Mouse (Mus musculus) neural tube, embryonic 11.5 days (tissue): ENCODE data around the gene Ltb. TPM values are rescaled to one million over a fixed set of nuclear protein-coding genes. Genes with fewer than 3 reads are reported as not detected.

Source experiments
- ATAC-seq: fragments of 200-750 bp; cut with Nextera tagmentation; 2 replicates; pipeline ENCODE4 v1.8.0; 2017; ENCODE audit warnings: moderate number of reproducible peaks, mild to moderate bottlenecking, moderate TSS enrichment, moderate library complexity; ENCODE audit not compliant: insufficient read depth, low FRiP score, low TSS enrichment
- DNase-seq: peaks from one replicate; pipeline ENCODE4 v3.0.0-alpha.2; 2015; ENCODE audit warnings: low spot score
- H3K27ac ChIP-seq: fragments of 300-500 bp; sonication (generic); 2 replicates; pipeline ENCODE4 v1.5.1; 2014; ENCODE audit warnings: low read depth, mild to moderate bottlenecking, low read length
- H3K27me3 ChIP-seq: fragments of 300-500 bp; sonication (generic); 2 replicates; pipeline ENCODE4 v1.6.1; 2014; ENCODE audit warnings: mild to moderate bottlenecking, low read length, mixed read lengths; ENCODE audit not compliant: control insufficient read depth, insufficient read depth
- H3K36me3 ChIP-seq: fragments of 300-500 bp; sonication (generic); 2 replicates; pipeline ENCODE4 v1.6.1; 2014; ENCODE audit warnings: mild to moderate bottlenecking, low read length, moderate library complexity, mixed read lengths; ENCODE audit not compliant: control insufficient read depth, insufficient read depth
- H3K4me1 ChIP-seq: fragments of 300-500 bp; sonication (generic); 2 replicates; pipeline ENCODE4 v1.6.1; 2014; ENCODE audit warnings: low read length, mixed read lengths; ENCODE audit not compliant: control insufficient read depth, insufficient read depth
- H3K4me2 ChIP-seq: fragments of 300-500 bp; sonication (generic); 2 replicates; pipeline ENCODE4 v1.6.1; 2014; ENCODE audit warnings: low read depth, mild to moderate bottlenecking, moderate library complexity
- H3K4me3 ChIP-seq: fragments of 300-500 bp; sonication (generic); 2 replicates; pipeline ENCODE4 v1.5.1; 2014; ENCODE audit warnings: low read depth, low read length
- H3K9ac ChIP-seq: fragments of 300-500 bp; sonication (generic); 2 replicates; pipeline ENCODE4 v1.6.1; 2014; ENCODE audit warnings: mild to moderate bottlenecking, low read length
- H3K9me3 ChIP-seq: fragments of 300-500 bp; sonication (generic); 2 replicates; pipeline ENCODE4 v1.6.1; 2016; ENCODE audit warnings: low read length; ENCODE audit not compliant: control insufficient read depth
- WGBS: fragments of 180-500 bp; shearing (Covaris S2); extraction: QIAGEN DNeasy Blood & Tissue Kit; methylation state at CpG from one replicate; pipeline ENCODE4 v1.1.7; 2014; 5-methylcytosine and 5-hydroxymethylcytosine counted together
- polyA plus RNA-seq: library from polyadenylated mRNA; unstranded; fragments of >200 nt; fragmentation: Nextera tagmentation; extraction: Ambion mirVana; gene quantifications from 2 replicates; pipeline ENCODE4 v1.2.1, GENCODE M21; 2014

Ltb gene
- polyA plus RNA-seq, 1 experiment from 2014 or later: 0.27 TPM

- Histone ChIP-seq H3K27ac (no peak overlapping the region), H3K4me2 (no peak overlapping the region), H3K36me3 (peaks cover 90% of the 10 kb centered on the region), H3K9me3 (no peaks in the 10 kb centered on the region), H3K4me3 (no peak overlapping the region), H3K4me1 (no peaks in the 10 kb centered on the region), H3K27me3 (no peaks in the 10 kb centered on the region), H3K9ac (no peak overlapping the region)
- no peak for DNase-seq
- 94% methylated on average over 12 of the region's 12 CpGs for WGBS
- ATAC-seq: no peak
Measured at GRCm38 (mm10) chr17:35155451-35155850, 38.8 kb upstream of the Ltb start.

GRCm38 (mm10) chr17:35156461-35157200 is 37.6 kb upstream of the Ltb start:
- H3K9me3 ChIP-seq: no peaks in the 10 kb centered on the region
- H3K27me3 ChIP-seq: no peaks in the 10 kb centered on the region
- no peaks in the 10 kb centered on the region for H3K4me1 ChIP-seq
- no peak overlapping the region for H3K9ac ChIP-seq
- no peak overlapping the region for H3K4me2 ChIP-seq
- DNase-seq: no peak
- WGBS: 92% methylated on average over 33 of the region's 33 CpGs
- no peak overlapping the region for H3K4me3 ChIP-seq
- H3K27ac ChIP-seq: no peak overlapping the region
- peaks cover 90% of the 10 kb centered on the region for H3K36me3 ChIP-seq
- no peak for ATAC-seq

- no peaks in the 10 kb centered on the region for H3K27me3 ChIP-seq
- H3K4me3 ChIP-seq: no peak overlapping the region
- no peak overlapping the region for H3K4me2 ChIP-seq
- no peaks in the 10 kb centered on the region; the same call in 1 of the 2 replicates for H3K4me1 ChIP-seq
- DNase-seq (no peak), ATAC-seq (no peak)
- peaks cover 90% of the 10 kb centered on the region for H3K36me3 ChIP-seq
- WGBS: 94% methylated on average over 8 of the region's 8 CpGs
- H3K9me3 ChIP-seq: no peaks in the 10 kb centered on the region
- H3K27ac ChIP-seq: no peak overlapping the region
- H3K9ac ChIP-seq: no peak overlapping the region
Measured at GRCm38 (mm10) chr17:35157254-35157653, 37.0 kb upstream of the Ltb start.

GRCm38 (mm10) chr17:35157661-35158175 is 36.5 kb upstream of the Ltb start:
- Histone ChIP-seq H3K27me3 (no peaks in the 10 kb centered on the region), H3K27ac (no peak overlapping the region), H3K36me3 (peaks cover 89% of the 10 kb centered on the region), H3K4me3 (no peak overlapping the region), H3K9ac (no peak overlapping the region), H3K4me1 (peaks cover 3% of the 10 kb centered on the region), H3K4me2 (no peak overlapping the region), H3K9me3 (no peaks in the 10 kb centered on the region)
- WGBS: 94% methylated on average over 8 of the region's 8 CpGs
- no peak for ATAC-seq
- DNase-seq: no peak

- DNase-seq (no peak), ATAC-seq (no peak)
- H3K9ac ChIP-seq: no peak overlapping the region
- H3K4me3 ChIP-seq: no peak overlapping the region
- peaks cover 8% of the 10 kb centered on the region for H3K4me1 ChIP-seq
- H3K9me3 ChIP-seq: no peaks in the 10 kb centered on the region
- H3K27ac ChIP-seq: no peak overlapping the region
- peaks cover 76% of the 10 kb centered on the region for H3K36me3 ChIP-seq
- no peaks in the 10 kb centered on the region for H3K27me3 ChIP-seq
- WGBS: 97% methylated on average over 16 of the region's 16 CpGs
- H3K4me2 ChIP-seq: no peak overlapping the region
Measured at GRCm38 (mm10) chr17:35158850-35159593, 35.2 kb upstream of the Ltb start.

GRCm38 (mm10) chr17:35159638-35160037 is 34.6 kb upstream of the Ltb start:
- H3K4me1 ChIP-seq: peaks cover 8% of the 10 kb centered on the region
- no peak for DNase-seq
- H3K4me2 ChIP-seq: no peak overlapping the region
- H3K27me3 ChIP-seq: no peaks in the 10 kb centered on the region
- H3K27ac ChIP-seq: no peak overlapping the region
- no peak overlapping the region for H3K4me3 ChIP-seq
- no peak overlapping the region for H3K9ac ChIP-seq
- no peaks in the 10 kb centered on the region for H3K9me3 ChIP-seq
- no peak for ATAC-seq
- 93% methylated on average over 7 of the region's 7 CpGs for WGBS
- H3K36me3 ChIP-seq: peaks cover 70% of the 10 kb centered on the region

GRCm38 (mm10) chr17:35161421-35161820 is 32.8 kb upstream of the Ltb start:
- peaks cover 16% of the 10 kb centered on the region for H3K4me1 ChIP-seq
- H3K4me3 ChIP-seq: no peak overlapping the region

GRCm38 (mm10) chr17:35162121-35162520 is 32.1 kb upstream of the Ltb start:
- no peak overlapping the region for H3K27ac ChIP-seq
- peaks cover 45% of the 10 kb centered on the region for H3K36me3 ChIP-seq
- H3K9ac ChIP-seq: peak overlapping the region; percentile 99; the same call in 1 of the 2 replicates
- 84% methylated on average over 14 of the region's 14 CpGs for WGBS
- H3K9me3 ChIP-seq: no peaks in the 10 kb centered on the region
- ATAC-seq (no peak), DNase-seq (no peak)
- H3K27me3 ChIP-seq: no peaks in the 10 kb centered on the region
- H3K4me2 ChIP-seq: peak overlapping the region; percentile 79; the same call in 1 of the 2 replicates
- H3K4me3 ChIP-seq: no peak overlapping the region
- H3K4me1 ChIP-seq: peaks cover 16% of the 10 kb centered on the region

More at GRCm38 (mm10) chr17:35161421-35161820, 32.8 kb upstream of the Ltb start:
- no peak for ATAC-seq
- DNase-seq: no peak
- H3K9me3 ChIP-seq: no peaks in the 10 kb centered on the region
- no peak overlapping the region for H3K4me2 ChIP-seq
- no peak overlapping the region for H3K9ac ChIP-seq
- no peaks in the 10 kb centered on the region for H3K27me3 ChIP-seq
- WGBS: 86% methylated on average over 11 of the region's 11 CpGs
- H3K36me3 ChIP-seq: peaks cover 52% of the 10 kb centered on the region
- no peak overlapping the region for H3K27ac ChIP-seq
